Mouse (Mus musculus) kidney, embryonic 15.5 days (tissue): ENCODE data around the gene Fcna. TPM values are rescaled to one million over a fixed set of nuclear protein-coding genes. Genes with fewer than 3 reads are reported as not detected.

Experiments used
- ATAC-seq: fragments of 200-750 bp; cut with Nextera tagmentation; replicated peaks from 2 replicates; pipeline ENCODE4 v1.8.0; 2017; ENCODE audit warnings: moderate TSS enrichment; ENCODE audit not compliant: low FRiP score
- H3K27ac ChIP-seq: fragments of 300-500 bp; sonication (generic); 2 replicates; pipeline ENCODE4 v1.5.1; 2015; ENCODE audit warnings: mild to moderate bottlenecking, inconsistent platforms
- H3K27me3 ChIP-seq: fragments of 300-500 bp; sonication (generic); 2 replicates; pipeline ENCODE4 v1.6.1; 2015; ENCODE audit warnings: inconsistent platforms
- H3K36me3 ChIP-seq: fragments of 300-500 bp; sonication (generic); 2 replicates; pipeline ENCODE4 v1.6.1; 2015; ENCODE audit warnings: inconsistent platforms
- H3K4me1 ChIP-seq: fragments of 300-500 bp; sonication (generic); 2 replicates; pipeline ENCODE4 v1.6.1; 2015; ENCODE audit warnings: inconsistent platforms
- H3K4me2 ChIP-seq: fragments of 300-500 bp; sonication (generic); 2 replicates; pipeline ENCODE4 v1.6.1; 2015; ENCODE audit warnings: moderate library complexity, mild to moderate bottlenecking, inconsistent platforms
- H3K4me3 ChIP-seq: fragments of 300-500 bp; sonication (generic); replicated peaks from 2 replicates; pipeline ENCODE4 v1.5.1; 2015; ENCODE audit warnings: mild to moderate bottlenecking, inconsistent platforms
- H3K9ac ChIP-seq: fragments of 300-500 bp; sonication (generic); 2 replicates; pipeline ENCODE4 v1.6.1; 2015; ENCODE audit warnings: mild to moderate bottlenecking, inconsistent platforms
- H3K9me3 ChIP-seq: fragments of 300-500 bp; sonication (generic); replicated peaks from 2 replicates; pipeline ENCODE4 v1.6.1; 2016; ENCODE audit warnings: inconsistent platforms
- WGBS: fragments of 180-500 bp; shearing (Covaris S2); methylation state at CpG from one replicate; pipeline ENCODE4 v1.1.7; 2015; ENCODE audit warnings: mixed read lengths; 5-methylcytosine and 5-hydroxymethylcytosine counted together
- polyA plus RNA-seq: library from polyadenylated mRNA; unstranded; fragments of >200 nt; fragmentation: Nextera tagmentation; extraction: Ambion mirVana; gene quantifications from 2 replicates; pipeline ENCODE4 v1.2.1, GENCODE M21; 2015

Fcna gene
- polyA plus RNA-seq, 1 experiment from 2014 or later, result 4.2 TPM

GRCm38 (mm10) chr2:25602526-25602925 lies 25.3 kb downstream of the Fcna start:
- 93% methylated on average over 5 of the region's 5 CpGs for WGBS
- H3K9me3 ChIP-seq, result no peaks in the 10 kb centered on the region

GRCm38 (mm10) chr2:25600037-25600436 lies 27.8 kb downstream of the Fcna start:
- Histone ChIP-seq H3K36me3 (peaks cover 92% of the 10 kb centered on the region), H3K4me3 (no peak overlapping the region), H3K27ac (no peak overlapping the region), H3K27me3 (no peaks in the 10 kb centered on the region), H3K9ac (no peak overlapping the region), H3K4me1 (no peaks in the 10 kb centered on the region), H3K9me3 (no peaks in the 10 kb centered on the region), H3K4me2 (no peak overlapping the region)
- ATAC-seq, result no peak
- WGBS, result 87% methylated on average over 2 of the region's 2 CpGs

More at GRCm38 (mm10) chr2:25602526-25602925, 25.3 kb downstream of the Fcna start:
- Histone ChIP-seq H3K9ac (no peak overlapping the region), H3K27ac (no peak overlapping the region), H3K4me3 (no peak overlapping the region), H3K4me2 (no peak overlapping the region), H3K36me3 (peaks cover 67% of the 10 kb centered on the region), H3K4me1 (peaks cover 14% of the 10 kb centered on the region), H3K27me3 (no peaks in the 10 kb centered on the region)
- no peak for ATAC-seq

- no peak overlapping the region for H3K9ac ChIP-seq
- ATAC-seq, result no peak
- H3K9me3 ChIP-seq, result no peaks in the 10 kb centered on the region
- no peak overlapping the region for H3K27ac ChIP-seq
- no peak overlapping the region for H3K4me2 ChIP-seq
- H3K4me3 ChIP-seq, result no peak overlapping the region
- 91% methylated on average over 1 of the region's 1 CpGs for WGBS
- H3K4me1 ChIP-seq, result no peaks in the 10 kb centered on the region
- no peaks in the 10 kb centered on the region for H3K27me3 ChIP-seq
- peaks cover 94% of the 10 kb centered on the region for H3K36me3 ChIP-seq
These were observed 29.1 kb downstream of the Fcna start for GRCm38 (mm10) chr2:25598749-25599148.

- Histone ChIP-seq H3K36me3 (peaks cover 95% of the 10 kb centered on the region), H3K27me3 (no peaks in the 10 kb centered on the region), H3K9ac (no peak overlapping the region), H3K9me3 (no peaks in the 10 kb centered on the region), H3K4me2 (no peak overlapping the region), H3K27ac (no peak overlapping the region), H3K4me1 (no peaks in the 10 kb centered on the region), H3K4me3 (no peak overlapping the region)
- WGBS, result 89% methylated on average over 5 of the region's 5 CpGs
- no peak for ATAC-seq
These were observed 30.9 kb downstream of the Fcna start for GRCm38 (mm10) chr2:25596765-25597510.

GRCm38 (mm10) chr2:25591863-25592262 lies 36.0 kb downstream of the Fcna start:
- no peak for ATAC-seq
- H3K9me3 ChIP-seq, result no peaks in the 10 kb centered on the region
- peaks cover 92% of the 10 kb centered on the region for H3K36me3 ChIP-seq
- no peaks in the 10 kb centered on the region for H3K27me3 ChIP-seq
- no peak overlapping the region for H3K9ac ChIP-seq
- 73% methylated on average over 2 of the region's 2 CpGs for WGBS
- H3K27ac ChIP-seq, result no peak overlapping the region
- no peak overlapping the region for H3K4me2 ChIP-seq
- H3K4me3 ChIP-seq, result no peak overlapping the region
- H3K4me1 ChIP-seq, result no peaks in the 10 kb centered on the region

GRCm38 (mm10) chr2:25588227-25588907 lies 39.5 kb downstream of the Fcna start:
- ATAC-seq, result no peak
- WGBS, result 92% methylated on average over 8 of the region's 8 CpGs

GRCm38 (mm10) chr2:25587290-25587689 lies 40.5 kb downstream of the Fcna start:
- WGBS, result 85% methylated on average over 8 of the region's 8 CpGs
- H3K27ac ChIP-seq, result no peak overlapping the region
- no peak overlapping the region for H3K4me3 ChIP-seq
- peaks cover 8% of the 10 kb centered on the region for H3K4me1 ChIP-seq
- no peak overlapping the region for H3K4me2 ChIP-seq
- no peaks in the 10 kb centered on the region for H3K27me3 ChIP-seq
- no peak overlapping the region for H3K9ac ChIP-seq
- peaks cover 89% of the 10 kb centered on the region for H3K36me3 ChIP-seq
- no peak for ATAC-seq
- H3K9me3 ChIP-seq, result no peaks in the 10 kb centered on the region

More at GRCm38 (mm10) chr2:25588227-25588907, 39.5 kb downstream of the Fcna start:
- Histone ChIP-seq H3K4me1 (no peaks in the 10 kb centered on the region), H3K4me3 (no peak overlapping the region), H3K9me3 (no peaks in the 10 kb centered on the region), H3K36me3 (peaks cover 94% of the 10 kb centered on the region), H3K27me3 (no peaks in the 10 kb centered on the region), H3K27ac (no peak overlapping the region), H3K4me2 (no peak overlapping the region), H3K9ac (no peak overlapping the region)

- peaks cover 72% of the 10 kb centered on the region for H3K36me3 ChIP-seq
- H3K4me3 ChIP-seq, result no peak overlapping the region
- H3K9me3 ChIP-seq, result no peaks in the 10 kb centered on the region
- no peak overlapping the region for H3K4me2 ChIP-seq
- H3K27ac ChIP-seq, result no peak overlapping the region
- ATAC-seq, result no peak
- peaks cover 25% of the 10 kb centered on the region for H3K4me1 ChIP-seq
- H3K27me3 ChIP-seq, result peaks cover 8% of the 10 kb centered on the region
- 79% methylated on average over 3 of the region's 3 CpGs for WGBS
- H3K9ac ChIP-seq, result no peak overlapping the region
These were observed 42.2 kb downstream of the Fcna start for GRCm38 (mm10) chr2:25585601-25586000.

GRCm38 (mm10) chr2:25584856-25585255 lies 43.0 kb downstream of the Fcna start:
- H3K4me3 ChIP-seq, result no peak overlapping the region
- peaks cover 29% of the 10 kb centered on the region for H3K4me1 ChIP-seq
- H3K27me3 ChIP-seq, result peaks cover 15% of the 10 kb centered on the region
- ATAC-seq, result no peak
- H3K27ac ChIP-seq, result no peak overlapping the region
- no peak overlapping the region for H3K4me2 ChIP-seq
- WGBS, result 77% methylated on average over 4 of the region's 4 CpGs
- no peak overlapping the region for H3K9ac ChIP-seq
- H3K9me3 ChIP-seq, result no peaks in the 10 kb centered on the region
- H3K36me3 ChIP-seq, result peaks cover 65% of the 10 kb centered on the region

GRCm38 (mm10) chr2:25584152-25584551 lies 43.7 kb downstream of the Fcna start:
- WGBS, result 91% methylated on average over 3 of the region's 3 CpGs
- H3K27ac ChIP-seq, result no peak overlapping the region
- H3K4me3 ChIP-seq, result no peak overlapping the region
- no peak for ATAC-seq
- H3K9me3 ChIP-seq, result no peaks in the 10 kb centered on the region
- H3K4me2 ChIP-seq, result no peak overlapping the region
- H3K36me3 ChIP-seq, result peaks cover 58% of the 10 kb centered on the region
- no peak overlapping the region for H3K9ac ChIP-seq
- H3K27me3 ChIP-seq, result peaks cover 22% of the 10 kb centered on the region
- peaks cover 36% of the 10 kb centered on the region for H3K4me1 ChIP-seq

GRCm38 (mm10) chr2:25583571-25583970 lies 44.3 kb downstream of the Fcna start:
- peaks cover 55% of the 10 kb centered on the region for H3K36me3 ChIP-seq
- no peak overlapping the region for H3K27ac ChIP-seq
- no peak for ATAC-seq
- no peak overlapping the region for H3K4me2 ChIP-seq
- H3K4me1 ChIP-seq, result peaks cover 42% of the 10 kb centered on the region
- H3K9ac ChIP-seq, result no peak overlapping the region
- peaks cover 28% of the 10 kb centered on the region for H3K27me3 ChIP-seq
- WGBS, result 66% methylated on average over 4 of the region's 4 CpGs
- no peaks in the 10 kb centered on the region for H3K9me3 ChIP-seq
- no peak overlapping the region for H3K4me3 ChIP-seq

- Histone ChIP-seq H3K4me3 (no peak overlapping the region), H3K4me1 (peaks cover 47% of the 10 kb centered on the region), H3K4me2 (no peak overlapping the region), H3K27ac (no peak overlapping the region), H3K36me3 (peaks cover 51% of the 10 kb centered on the region), H3K27me3 (peaks cover 33% of the 10 kb centered on the region), H3K9me3 (no peaks in the 10 kb centered on the region), H3K9ac (no peak overlapping the region)
- 84% methylated on average over 6 of the region's 6 CpGs for WGBS
- ATAC-seq, result no peak
These were observed 44.7 kb downstream of the Fcna start for GRCm38 (mm10) chr2:25583120-25583481.
